Mouse (Mus musculus) neural tube, embryonic 15.5 days (tissue): ENCODE results near the gene Myh14. TPM values are rescaled to one million over a fixed set of nuclear protein-coding genes. Genes with fewer than 3 reads are reported as not detected.

Experiments used
- ATAC-seq: fragments of 200-750 bp; cut with Nextera tagmentation; 2 replicates; pipeline ENCODE4 v1.8.0; 2017; ENCODE audit warnings: mild to moderate bottlenecking, moderate TSS enrichment, moderate library complexity; ENCODE audit not compliant: low FRiP score
- H3K27ac ChIP-seq: fragments of 300-500 bp; sonication (generic); replicated peaks from 2 replicates; pipeline ENCODE4 v1.5.1; 2015; ENCODE audit warnings: mild to moderate bottlenecking, inconsistent platforms
- H3K27me3 ChIP-seq: fragments of 300-500 bp; sonication (generic); replicated peaks from 2 replicates; pipeline ENCODE4 v1.6.1; 2015; ENCODE audit warnings: inconsistent platforms
- H3K36me3 ChIP-seq: fragments of 300-500 bp; sonication (generic); 2 replicates; pipeline ENCODE4 v1.6.1; 2015; ENCODE audit warnings: inconsistent platforms
- H3K4me1 ChIP-seq: fragments of 300-500 bp; sonication (generic); 2 replicates; pipeline ENCODE4 v1.6.1; 2015; ENCODE audit warnings: inconsistent platforms
- H3K4me2 ChIP-seq: fragments of 300-500 bp; sonication (generic); 2 replicates; pipeline ENCODE4 v1.6.1; 2015; ENCODE audit warnings: inconsistent platforms, mild to moderate bottlenecking, moderate library complexity
- H3K4me3 ChIP-seq: fragments of 300-500 bp; sonication (generic); replicated peaks from 2 replicates; pipeline ENCODE4 v1.5.1; 2015; ENCODE audit warnings: mild to moderate bottlenecking, inconsistent platforms
- H3K9ac ChIP-seq: fragments of 300-500 bp; sonication (generic); replicated peaks from 2 replicates; pipeline ENCODE4 v1.6.1; 2015; ENCODE audit warnings: mild to moderate bottlenecking, inconsistent platforms
- H3K9me3 ChIP-seq: fragments of 300-500 bp; sonication (generic); replicated peaks from 2 replicates; pipeline ENCODE4 v1.6.1; 2016; ENCODE audit warnings: inconsistent platforms
- WGBS: fragments of 180-500 bp; shearing (Covaris S2); methylation state at CpG from one replicate; pipeline ENCODE4 v1.1.7; 2015; ENCODE audit warnings: mixed read lengths; 5-methylcytosine and 5-hydroxymethylcytosine counted together
- polyA plus RNA-seq: library from polyadenylated mRNA; unstranded; fragments of >200 nt; fragmentation: Nextera tagmentation; extraction: Ambion mirVana; gene quantifications from 2 replicates; pipeline ENCODE4 v1.2.1, GENCODE M21; 2015

Gene Myh14
- polyA plus RNA-seq, 1 experiment from 2014 or later, result 4.8 TPM

DNA sequence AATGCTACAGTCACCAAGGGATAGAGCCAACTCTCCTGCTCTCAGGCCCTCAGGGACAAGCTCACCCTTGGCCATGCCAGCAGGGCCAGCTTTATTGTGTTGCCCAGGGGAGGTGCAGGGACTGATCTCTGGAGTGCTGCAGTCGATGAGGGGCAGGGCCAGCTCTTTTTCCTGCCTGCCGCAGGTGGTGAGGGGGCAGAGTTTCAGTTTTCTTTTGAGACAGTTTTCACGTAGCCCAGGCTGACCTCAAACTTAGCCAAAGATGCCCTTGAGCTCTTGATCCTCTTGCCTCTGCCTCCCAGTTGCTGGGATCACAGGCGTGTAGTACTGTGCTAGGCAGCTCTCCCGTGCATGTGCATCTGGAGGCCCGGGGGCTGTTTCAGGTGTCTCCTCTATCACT lies 99.7 kb downstream of the Myh14 start:
- H3K4me3 ChIP-seq, result no peak overlapping the region
- H3K4me2 ChIP-seq, result no peak overlapping the region
- no peak overlapping the region for H3K9ac ChIP-seq
- ATAC-seq, result no peak
- no peaks in the 10 kb centered on the region for H3K4me1 ChIP-seq
- H3K9me3 ChIP-seq, result no peaks in the 10 kb centered on the region
- H3K27me3 ChIP-seq, result no peaks in the 10 kb centered on the region
- H3K27ac ChIP-seq, result no peak overlapping the region
- WGBS, result 90% methylated on average over 6 of the region's 6 CpGs
- H3K36me3 ChIP-seq, result no peaks in the 10 kb centered on the region

DNA sequence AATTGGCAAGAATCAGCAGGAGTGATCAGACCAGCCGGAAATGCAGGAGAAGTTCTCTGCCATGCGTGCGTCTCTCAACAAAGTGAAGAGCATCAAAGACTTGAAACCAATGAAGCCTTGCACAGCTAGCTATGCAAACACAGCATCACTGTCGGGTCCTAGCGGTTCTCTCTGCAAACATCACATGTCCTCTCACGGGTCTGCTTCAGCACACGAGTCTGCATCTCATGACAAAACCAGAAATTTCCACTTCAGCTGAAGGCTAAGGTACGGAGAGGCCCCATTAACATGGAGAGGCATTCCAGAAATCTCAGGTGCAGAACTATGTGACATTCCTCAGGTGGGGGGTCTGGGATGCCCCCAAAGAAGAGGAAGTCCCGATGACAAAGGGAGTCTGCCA lies 101.8 kb downstream of the Myh14 start:
- H3K27ac ChIP-seq, result no peak overlapping the region
- no peaks in the 10 kb centered on the region for H3K4me1 ChIP-seq
- WGBS, result 82% methylated on average over 9 of the region's 9 CpGs
- H3K9me3 ChIP-seq, result no peaks in the 10 kb centered on the region
- no peak overlapping the region for H3K4me2 ChIP-seq
- no peak overlapping the region for H3K9ac ChIP-seq
- no peaks in the 10 kb centered on the region for H3K27me3 ChIP-seq
- H3K4me3 ChIP-seq, result no peak overlapping the region
- no peak for ATAC-seq
- H3K36me3 ChIP-seq, result no peaks in the 10 kb centered on the region

- no peaks in the 10 kb centered on the region for H3K9me3 ChIP-seq
- H3K4me2 ChIP-seq, result no peak overlapping the region
- WGBS, result 74% methylated on average over 6 of the region's 6 CpGs
- no peak overlapping the region for H3K4me3 ChIP-seq
- ATAC-seq, result no peak
- H3K27ac ChIP-seq, result no peak overlapping the region
- 0 out of 2 replicates have a peak, but pooled peaks cover 2% of the 10 kb centered on the region for H3K27me3 ChIP-seq
- H3K9ac ChIP-seq, result no peak overlapping the region
- H3K36me3 ChIP-seq, result no peaks in the 10 kb centered on the region
- no peaks in the 10 kb centered on the region for H3K4me1 ChIP-seq
These were observed 105.2 kb downstream of the Myh14 start for GRCm38 (mm10) chr7:44565414-44565813.

DNA sequence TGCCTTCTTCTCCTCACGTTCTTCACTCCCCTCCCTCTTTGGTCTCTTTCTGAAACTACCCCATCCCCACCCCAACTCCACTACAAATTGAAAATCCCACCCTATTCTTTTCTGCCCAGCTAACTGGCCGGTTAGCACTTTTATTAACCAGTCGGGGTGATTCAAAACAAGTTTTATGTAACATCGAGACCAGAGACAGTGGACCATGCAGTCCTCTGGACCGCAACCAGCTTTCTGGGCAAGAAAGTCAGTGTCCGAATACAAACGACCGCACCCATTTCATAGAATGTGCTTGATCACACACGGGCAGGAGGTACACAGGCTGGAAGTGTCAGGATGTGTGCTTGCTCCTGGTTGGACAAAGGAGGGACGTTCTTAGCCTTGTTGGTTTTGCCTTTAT lies 106.2 kb downstream of the Myh14 start:
- no peaks in the 10 kb centered on the region for H3K4me1 ChIP-seq
- no peak overlapping the region for H3K27ac ChIP-seq
- WGBS, result 87% methylated on average over 10 of the region's 10 CpGs
- no peaks in the 10 kb centered on the region for H3K36me3 ChIP-seq
- ATAC-seq, result no peak
- H3K4me2 ChIP-seq, result no peak overlapping the region
- H3K9ac ChIP-seq, result no peak overlapping the region
- no peak overlapping the region for H3K4me3 ChIP-seq
- H3K9me3 ChIP-seq, result no peaks in the 10 kb centered on the region
- H3K27me3 ChIP-seq, result 0 out of 2 replicates have a peak, but pooled peaks cover 2% of the 10 kb centered on the region

- no peak overlapping the region for H3K4me3 ChIP-seq
- H3K9me3 ChIP-seq, result no peaks in the 10 kb centered on the region
- no peaks in the 10 kb centered on the region for H3K4me1 ChIP-seq
- 49% methylated on average over 8 of the region's 8 CpGs for WGBS
- no peaks in the 10 kb centered on the region for H3K36me3 ChIP-seq
- H3K4me2 ChIP-seq, result no peak overlapping the region
- no peak for ATAC-seq
- no peak overlapping the region for H3K9ac ChIP-seq
- H3K27me3 ChIP-seq, result 0 out of 2 replicates have a peak, but pooled peaks cover 2% of the 10 kb centered on the region
- no peak overlapping the region for H3K27ac ChIP-seq
These were observed 107.4 kb downstream of the Myh14 start for GRCm38 (mm10) chr7:44563284-44563683.

GRCm38 (mm10) chr7:44560435-44561400 lies 109.9 kb downstream of the Myh14 start:
- H3K36me3 ChIP-seq, result no peaks in the 10 kb centered on the region
- no peak overlapping the region for H3K4me2 ChIP-seq
- no peak overlapping the region for H3K27ac ChIP-seq
- 56% methylated on average over 18 of the region's 18 CpGs for WGBS
- H3K4me1 ChIP-seq, result no peaks in the 10 kb centered on the region
- peak; percentile 76 for ATAC-seq
- H3K4me3 ChIP-seq, result no peak overlapping the region
- 0 out of 2 replicates have a peak overlapping the region, but pooled peaks have one; percentile 14 for H3K9ac ChIP-seq
- no peaks in the 10 kb centered on the region for H3K9me3 ChIP-seq
- peaks cover 10% of the 10 kb centered on the region for H3K27me3 ChIP-seq

GRCm38 (mm10) chr7:44557629-44558028 lies 113.0 kb downstream of the Myh14 start:
- Histone ChIP-seq H3K4me2 (no peak overlapping the region), H3K9ac (no peak overlapping the region)

More at GRCm38 (mm10) chr7:44557629-44558028, 113.0 kb downstream of the Myh14 start:
- no peak for ATAC-seq
- 79% methylated on average over 2 of the region's 2 CpGs for WGBS
- no peaks in the 10 kb centered on the region for H3K36me3 ChIP-seq
- H3K4me1 ChIP-seq, result peaks cover 12% of the 10 kb centered on the region
- peaks cover 15% of the 10 kb centered on the region for H3K27me3 ChIP-seq
- no peak overlapping the region for H3K27ac ChIP-seq
- no peaks in the 10 kb centered on the region for H3K9me3 ChIP-seq
- no peak overlapping the region for H3K4me3 ChIP-seq

Other genes with a start within 250 kb of the Myh14 start
- 11.0 and 14.9 TPM in 2 replicates for gene Lrrc4b, start 241.8 kb downstream of the Myh14 start, polyA plus RNA-seq
- 2.2 and 4.2 TPM in 2 replicates for gene Aspdh, start 205.5 kb downstream of the Myh14 start, polyA plus RNA-seq
- gene Josd2, start 202.9 kb downstream of the Myh14 start, polyA plus RNA-seq, result 45.2 and 51.0 TPM in 2 replicates
- 144 and 157 TPM in 2 replicates for gene Emc10, start 174.3 kb downstream of the Myh14 start, polyA plus RNA-seq
- 22.6 and 23.2 TPM in 2 replicates for gene Fam71e1, start 174.3 kb downstream of the Myh14 start, polyA plus RNA-seq
- 0.14 and 0.36 TPM in 2 replicates for gene Mybpc2, start 146.2 kb downstream of the Myh14 start, polyA plus RNA-seq
- 7.5 TPM in 1 of 2 replicates, not detected in the other for gene Spib, start 138.8 kb downstream of the Myh14 start, polyA plus RNA-seq
- gene Pold1, start 122.0 kb downstream of the Myh14 start, polyA plus RNA-seq, result 18.8 and 38.9 TPM in 2 replicates
- gene Nr1h2, start 116.9 kb downstream of the Myh14 start, polyA plus RNA-seq, result 54.0 and 62.0 TPM in 2 replicates
- 1.1 and 4.9 TPM in 2 replicates for gene Napsa, start 98.5 kb downstream of the Myh14 start, polyA plus RNA-seq
- gene Kcnc3, start 80.2 kb downstream of the Myh14 start, polyA plus RNA-seq, result 7.2 and 8.0 TPM in 2 replicates
- not detected in 2 replicates for gene Izumo2, start 37.9 kb upstream of the Myh14 start, polyA plus RNA-seq
- gene Vrk3, start 77.6 kb upstream of the Myh14 start, polyA plus RNA-seq, result 28.9 and 29.7 TPM in 2 replicates
- 1.1 and 1.4 TPM in 2 replicates for gene Zfp473, start 80.2 kb upstream of the Myh14 start, polyA plus RNA-seq
- 40.7 and 58.0 TPM in 2 replicates for gene Nup62, start 145.2 kb upstream of the Myh14 start, polyA plus RNA-seq
- 0.78 and 4.7 TPM in 2 replicates for gene Il4i1, start 145.5 kb upstream of the Myh14 start, polyA plus RNA-seq
- 3.6 and 4.1 TPM in 2 replicates for gene Atf5, start 145.8 kb upstream of the Myh14 start, polyA plus RNA-seq
- gene Akt1s1, start 178.1 kb upstream of the Myh14 start, polyA plus RNA-seq, result 89.9 and 92.0 TPM in 2 replicates
- 105 and 110 TPM in 2 replicates for gene Tbc1d17, start 178.2 kb upstream of the Myh14 start, polyA plus RNA-seq
- 29.2 and 29.6 TPM in 2 replicates for gene Pnkp, start 186.3 kb upstream of the Myh14 start, polyA plus RNA-seq
- 433 and 459 TPM in 2 replicates for gene Ptov1, start 198.9 kb upstream of the Myh14 start, polyA plus RNA-seq
- gene Med25, start 221.9 kb upstream of the Myh14 start, polyA plus RNA-seq, result 136 and 141 TPM in 2 replicates
- gene Fuz, start 225.2 kb upstream of the Myh14 start, polyA plus RNA-seq, result 15.1 and 15.8 TPM in 2 replicates